Mouse (Mus musculus): ENCODE measurements around the gene Zfp503.

Gene Zfp503

GRCm38 (mm10) chr14:21995031-21995754 is 5.8 kb upstream of the Zfp503 start:
- ChIA-PET POLR2A (interaction anchor here (0.6 to 1.7 kb wide), 9 partner anchors 9 to 14 kb away, joined by 3 to 6 read pairs (median 4); no protein-coding TSS in a partner anchor), CTCF (interaction anchor here (0.6 to 1.4 kb wide), 8 partner anchors 9 to 345 kb away, joined by 3 to 5 read pairs (median 4); no protein-coding TSS in a partner anchor)

DNA sequence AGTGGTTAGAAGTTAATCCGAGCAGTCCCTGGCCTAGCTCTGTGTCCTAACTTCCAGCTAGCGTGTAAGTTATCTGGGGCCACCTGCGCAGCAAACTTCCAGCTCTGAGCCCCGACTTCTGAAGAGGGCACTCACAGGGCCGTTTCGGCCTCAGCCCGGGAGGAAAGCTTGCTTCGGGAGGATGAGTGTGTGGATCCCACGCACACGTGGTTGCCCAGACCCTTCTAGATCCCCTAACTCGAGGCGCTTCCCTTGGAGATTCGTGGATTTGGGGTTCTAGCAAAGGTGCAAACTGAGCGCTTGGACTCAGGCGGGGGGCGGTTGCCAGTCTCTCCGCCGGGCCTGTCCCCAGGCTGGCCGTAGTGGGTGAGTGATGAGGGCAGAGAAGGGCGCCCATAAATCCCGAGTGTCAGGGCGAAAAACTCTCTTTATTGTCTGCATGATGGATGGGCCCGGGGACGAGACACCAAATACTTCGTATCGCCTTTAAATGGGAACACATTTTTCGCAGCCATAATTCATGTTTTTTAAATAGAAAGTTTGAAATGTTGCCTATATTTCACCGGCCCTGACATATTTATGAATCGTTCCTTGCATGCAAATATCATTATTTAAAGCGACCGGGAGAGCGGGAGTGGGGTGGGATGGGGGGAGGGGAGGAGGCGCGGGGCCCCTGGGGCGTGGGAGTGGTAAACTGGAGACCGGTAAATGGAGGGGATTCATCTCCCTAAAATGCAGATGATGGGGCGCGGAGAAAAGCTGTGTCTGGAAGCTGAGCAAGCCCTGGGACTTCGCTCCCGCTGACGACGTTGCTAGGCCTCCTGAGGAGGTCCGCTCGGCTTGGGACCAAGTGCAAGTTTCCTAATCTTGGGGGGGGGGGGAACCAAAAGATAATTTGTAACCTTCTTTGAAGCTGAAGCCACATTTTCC is 4.9 kb upstream of the Zfp503 start:
- CTCF ChIA-PET: interaction anchor here in 3 of 4 experiments (0.7 to 1.4 kb wide), 3 partner anchors 8 to 26 kb away, joined by 3 to 4 read pairs (median 3); no protein-coding TSS in a partner anchor
- POLR2A ChIA-PET: interaction anchor here in 3 of 4 experiments (0.6 to 1.7 kb wide), 7 partner anchors 8 to 942 kb away, joined by 3 to 6 read pairs (median 3); partner anchors contain the start of gene Adk (in 1 of the 3)

DNA sequence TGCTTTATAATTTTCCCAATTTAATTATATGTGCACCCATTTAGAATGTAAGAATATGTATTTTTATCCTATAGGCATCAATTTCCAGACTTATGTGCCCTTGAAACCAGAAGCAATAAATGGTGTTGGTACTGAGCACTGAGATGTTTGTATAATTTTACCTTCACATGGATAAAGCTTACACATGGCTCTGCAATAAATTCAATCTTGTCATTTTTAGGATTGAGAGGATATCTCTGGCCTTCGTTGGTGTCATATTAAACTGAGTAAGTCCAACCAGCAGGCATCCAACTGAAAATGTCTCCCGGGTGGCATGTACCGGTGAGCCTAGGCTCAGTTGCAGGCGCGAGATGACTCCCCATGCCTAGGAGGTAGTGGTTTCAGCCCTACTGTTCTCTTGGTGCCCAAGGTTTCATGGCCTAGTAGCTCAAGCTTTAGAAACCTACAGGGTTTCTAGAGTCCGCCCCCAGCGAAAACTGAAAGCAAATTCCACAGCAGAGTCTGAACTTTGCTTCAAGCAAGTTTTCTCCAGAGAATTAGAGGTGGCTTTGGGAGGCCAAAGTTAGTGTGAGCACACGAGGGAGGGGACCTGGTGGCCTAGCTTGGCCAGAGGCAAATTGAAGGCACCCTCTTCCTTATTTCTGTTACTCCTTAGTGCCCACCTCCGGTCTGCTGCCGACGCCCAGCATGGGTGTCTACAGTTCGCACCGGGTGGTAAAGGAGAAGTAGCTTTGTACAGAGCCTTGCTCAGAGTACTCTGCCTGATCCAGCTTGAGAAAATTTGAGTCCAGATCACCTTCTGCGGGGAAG is 4.1 kb upstream of the Zfp503 start:
- ChIA-PET POLR2A (interaction anchor here in 2 of 4 experiments (1.1 to 1.7 kb wide), 2 partner anchors 11 kb away, joined by 3 read pairs; no protein-coding TSS in a partner anchor), CTCF (no interaction called here)

DNA sequence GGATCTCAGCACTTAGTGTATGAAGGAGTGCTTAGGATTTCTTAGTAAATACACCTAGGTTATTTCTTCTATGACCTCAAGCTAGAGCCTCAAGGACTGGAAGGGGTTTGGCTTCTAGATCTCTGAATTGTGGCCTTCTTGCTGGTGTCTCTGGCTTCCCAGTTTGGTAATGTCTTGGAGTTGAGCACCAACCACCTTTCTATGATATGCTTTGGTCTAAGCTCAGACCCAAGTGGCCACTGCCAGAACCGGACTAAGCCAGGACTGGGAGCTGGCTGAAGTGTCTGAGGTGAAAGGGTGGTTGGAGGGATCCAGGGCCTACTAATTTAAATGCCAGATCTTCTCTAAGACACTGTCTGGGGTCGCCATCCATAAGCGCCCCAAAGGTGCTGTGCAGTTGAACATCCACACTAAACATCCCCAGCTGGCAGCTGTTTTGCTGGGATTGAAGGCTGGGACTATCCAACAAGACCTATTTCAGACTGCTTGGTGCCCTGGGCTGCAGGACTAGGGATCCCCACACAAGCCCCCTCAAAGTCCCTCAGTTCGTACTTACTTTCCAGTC is 3.0 kb upstream of the Zfp503 start:
- CTCF ChIA-PET: no interaction called here

GRCm38 (mm10) chr14:21991856-21992255 is 2.5 kb upstream of the Zfp503 start:
- POLR2A ChIA-PET: interaction anchor here in 1 of 4 experiments (0.7 kb wide), 1 partner anchor 506 kb away, joined by 3 read pairs; no protein-coding TSS in a partner anchor
- CTCF ChIA-PET: no interaction called here

More for the DNA sequence above, 3.0 kb upstream of the Zfp503 start:
- POLR2A ChIA-PET: no interaction called here

DNA sequence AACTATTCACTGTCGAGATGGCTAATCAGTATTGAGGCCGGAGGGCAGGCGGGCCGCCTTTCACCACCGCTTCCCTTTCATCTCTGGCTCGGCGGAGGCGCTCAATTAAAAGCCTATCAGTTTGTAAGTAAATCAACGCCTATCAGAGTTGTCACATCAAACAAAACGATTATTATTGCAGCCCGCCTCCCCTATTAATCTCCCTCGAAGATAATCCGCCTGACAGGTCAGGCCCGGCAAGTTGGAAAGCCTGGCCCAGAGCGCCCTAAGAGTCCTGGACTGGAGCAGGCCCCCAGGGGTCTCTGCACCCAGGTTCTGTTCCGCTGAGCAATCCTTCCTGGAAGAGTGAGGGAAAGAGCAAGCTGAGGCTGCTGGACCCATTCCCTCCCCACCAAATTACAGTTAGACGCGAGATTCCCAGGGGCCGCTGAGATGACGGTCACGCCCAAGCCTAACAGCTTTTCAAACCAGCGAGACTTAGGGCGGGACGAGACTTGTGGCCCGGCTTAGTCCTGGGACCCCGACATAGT is 1.9 kb upstream of the Zfp503 start:
- POLR2A ChIA-PET: interaction anchor here in 1 of 4 experiments (0.7 kb wide), 1 partner anchor 507 kb away, joined by 3 read pairs; no protein-coding TSS in a partner anchor
- CTCF ChIA-PET: no interaction called here

DNA sequence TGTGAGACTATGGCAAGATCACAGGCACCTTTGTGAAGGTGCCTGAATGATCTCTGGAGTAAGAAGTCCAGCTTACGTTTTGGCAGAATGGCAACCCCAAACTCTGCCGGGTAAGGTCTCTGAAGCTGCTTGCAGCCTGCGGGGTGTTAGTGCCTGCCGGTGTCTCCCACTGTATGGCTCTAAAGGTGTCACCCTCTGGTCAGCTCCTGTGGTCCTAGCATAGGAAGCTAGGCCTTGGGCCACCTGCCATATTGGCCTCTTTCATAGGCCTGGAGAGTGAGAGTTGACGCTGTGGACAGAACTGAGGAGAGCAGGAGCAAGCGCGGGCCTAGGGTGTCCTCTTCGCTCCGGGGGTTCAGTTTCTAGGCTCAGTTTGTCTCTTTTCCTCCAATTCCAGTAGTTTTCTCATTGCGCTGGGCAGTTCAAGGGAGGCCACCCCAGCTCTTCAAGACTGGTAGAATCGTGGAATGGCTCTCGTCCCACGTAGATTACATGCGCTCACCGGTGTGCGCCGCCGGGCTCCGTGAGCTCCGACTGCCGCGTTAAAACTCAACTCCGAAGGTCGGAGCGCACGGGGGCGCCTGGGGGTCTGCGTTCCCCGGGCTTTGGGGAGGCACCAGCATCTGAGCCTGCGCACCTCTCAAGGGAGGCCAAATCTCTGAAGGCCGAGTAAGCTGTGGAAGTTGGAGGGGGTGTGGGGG is 1.1 kb upstream of the Zfp503 start:
- POLR2A ChIA-PET: interaction anchor here in 1 of 4 experiments (2.7 kb wide), 1 partner anchor 142 kb away, joined by 6 read pairs; no protein-coding TSS in a partner anchor

DNA sequence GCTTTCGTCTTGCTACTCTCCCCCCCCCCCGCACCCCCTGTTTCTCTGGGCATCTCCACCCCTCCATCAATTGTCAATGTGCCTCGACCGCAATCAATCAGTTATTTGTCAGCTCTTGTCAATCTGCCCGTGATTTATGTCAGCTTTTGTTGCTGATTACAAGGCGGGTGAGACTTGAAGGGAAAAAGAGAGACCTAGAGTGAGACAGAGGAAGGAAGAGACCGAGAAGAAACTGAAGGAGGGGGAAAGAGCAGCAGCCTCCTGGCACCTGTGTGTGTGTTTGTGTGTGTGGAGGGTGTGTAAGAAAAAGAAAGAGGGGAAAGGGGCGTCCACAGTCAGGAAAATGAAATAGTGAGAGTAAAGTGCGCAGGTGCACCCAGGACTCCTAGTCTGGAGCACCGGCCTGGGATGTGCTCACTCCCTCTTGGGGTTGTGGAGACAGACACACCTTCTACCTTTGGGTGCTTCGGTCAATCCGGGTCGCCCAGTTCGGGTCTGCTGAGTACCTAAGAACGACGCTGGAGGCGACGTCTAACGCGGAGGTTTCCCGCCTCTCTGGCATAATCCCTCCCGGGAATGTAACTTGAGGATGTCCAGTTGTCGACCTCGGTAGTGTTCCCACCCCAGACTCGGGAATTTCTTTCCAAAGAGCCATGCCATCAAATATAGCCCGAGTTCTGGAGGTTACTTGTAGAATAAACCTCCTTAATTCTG is 667 bp downstream of the Zfp503 start:
- CTCF ChIA-PET: interaction anchor here in 1 of 4 experiments (0.5 kb wide), 1 partner anchor 305 kb away, joined by 6 read pairs; no protein-coding TSS in a partner anchor
- POLR2A ChIA-PET: interaction anchor here (0.6 to 2.7 kb wide), 4 partner anchors 20 to 845 kb away, joined by 3 to 6 read pairs (median 4); no protein-coding TSS in a partner anchor

More for the DNA sequence above, 1.1 kb upstream of the Zfp503 start:
- CTCF ChIA-PET: interaction anchor here in 2 of 4 experiments (0.5 to 0.7 kb wide), 3 partner anchors 22 to 1026 kb away, joined by 3 to 4 read pairs (median 3); no protein-coding TSS in a partner anchor

- ChIA-PET POLR2A (interaction anchor here (0.6 to 2.7 kb wide), 8 partner anchors 9 to 935 kb away, joined by 3 to 6 read pairs (median 3); partner anchors contain the start of genes Adk (in 1 of the 4) and Ap3m1 (in 1 of the 4)), CTCF (interaction anchor here in 2 of 4 experiments (0.6 kb wide), 3 partner anchors 123 to 450 kb away, joined by 3 read pairs; no protein-coding TSS in a partner anchor)
These were observed 1.5 kb downstream of the Zfp503 start for GRCm38 (mm10) chr14:21987660-21988576.

GRCm38 (mm10) chr14:21986733-21987659 is 2.4 kb downstream of the Zfp503 start:
- CTCF ChIA-PET: interaction anchor here in 3 of 4 experiments (0.6 to 1.2 kb wide), 3 partner anchors 8 to 124 kb away, joined by 3 read pairs; no protein-coding TSS in a partner anchor
- POLR2A ChIA-PET: interaction anchor here in 2 of 4 experiments (0.7 to 1.5 kb wide), 6 partner anchors 8 to 224 kb away, joined by 3 to 4 read pairs (median 3); no protein-coding TSS in a partner anchor

DNA sequence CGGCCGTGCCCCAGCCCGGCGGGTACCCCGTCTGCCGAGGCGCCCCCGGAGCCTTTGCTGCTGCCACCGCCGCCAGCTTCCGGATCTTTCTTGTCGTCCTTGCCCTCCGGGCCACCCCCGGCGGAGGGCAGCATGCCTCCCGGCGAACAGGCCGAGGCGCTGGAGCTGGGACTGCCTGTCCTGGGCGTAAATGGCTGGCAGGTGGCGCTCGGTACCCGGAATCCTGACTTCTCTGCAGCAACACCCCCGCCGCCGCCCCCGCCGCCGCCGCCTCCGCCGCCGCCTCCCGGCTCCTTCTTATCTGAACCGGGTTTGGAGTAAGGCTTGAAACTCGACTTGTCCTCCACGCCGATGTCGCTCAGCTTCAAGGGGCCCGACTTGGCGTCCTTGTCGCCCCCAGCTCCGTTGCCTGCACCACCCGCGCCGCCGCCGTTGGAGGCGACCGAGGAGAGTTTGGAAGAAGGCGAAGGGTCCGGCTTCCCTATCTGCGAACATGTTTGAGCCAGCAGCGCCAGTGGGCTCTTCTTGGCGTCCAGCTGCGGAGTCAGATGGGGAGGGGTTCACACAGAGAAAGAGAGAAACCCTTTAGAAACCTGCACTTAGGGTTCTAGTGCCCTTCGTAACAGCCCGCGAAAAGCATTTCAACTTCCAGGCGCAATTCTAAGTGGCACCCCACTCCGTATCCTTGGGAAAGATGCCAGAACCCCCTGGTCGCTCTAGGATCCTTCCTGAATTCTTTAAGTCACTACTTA is 3.2 kb downstream of the Zfp503 start:
- ChIA-PET POLR2A (interaction anchor here in 2 of 4 experiments (0.8 to 1.5 kb wide), 4 partner anchors 9 to 140 kb away, joined by 3 to 4 read pairs (median 3); no protein-coding TSS in a partner anchor), CTCF (interaction anchor here in 3 of 4 experiments (0.9 to 1.5 kb wide), 5 partner anchors 9 to 1415 kb away, joined by 3 to 6 read pairs (median 3); no protein-coding TSS in a partner anchor)

GRCm38 (mm10) chr14:21985426-21985931 is 3.9 kb downstream of the Zfp503 start:
- CTCF ChIA-PET: interaction anchor here in 3 of 4 experiments (1.1 to 1.5 kb wide), 4 partner anchors 10 to 1416 kb away, joined by 3 to 6 read pairs (median 4); no protein-coding TSS in a partner anchor
- POLR2A ChIA-PET: interaction anchor here in 1 of 4 experiments (0.7 to 1.5 kb wide), 4 partner anchors 9 to 139 kb away, joined by 3 to 4 read pairs (median 3); no protein-coding TSS in a partner anchor
